ENCODE assay signal across 24 mouse cellular contexts in the genomic region with DNA sequence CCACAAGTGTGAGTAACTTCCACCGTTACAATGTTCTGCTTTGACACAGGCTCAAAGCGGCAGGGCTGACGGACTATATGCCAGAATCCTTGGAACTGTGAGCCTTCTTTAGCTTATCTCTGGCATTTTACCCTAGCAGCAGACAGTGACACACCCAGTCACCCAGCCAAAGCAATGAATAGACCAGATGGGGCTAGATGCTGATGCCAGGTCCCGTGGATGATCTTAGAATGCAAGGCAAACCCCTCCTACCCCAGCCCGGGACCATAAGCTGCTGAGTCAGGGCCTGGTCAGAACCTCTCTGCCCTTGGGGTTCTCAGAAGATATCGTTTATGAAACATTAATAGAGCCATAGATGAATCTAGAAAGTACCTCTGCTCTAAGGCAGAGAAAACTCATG. TPM values are rescaled to one million over a fixed set of nuclear protein-coding genes. Genes with fewer than 3 reads are reported as not detected.
A peak's percentile ranks its signal among the peaks of the same experiment; 100 is the strongest.
DNase-seq lines count a peak whose midpoint lies in the region; ATAC-seq and TF ChIP-seq lines count a peak whose summit lies in the region.
"Had no signal": no experiment of that assay in that cellular context is flagged by ENCODE, and none has a peak within 500 bp of the region (broad histone marks: within the 10 kb centered on the region; RNA-seq: fewer than 3 reads in every experiment).

No protein-coding gene starts in this region.

- no peak for ATAC-seq in cerebellum, adult (ENCODE audit: insufficient number of reproducible peaks, low FRiP score, low TSS enrichment)
- no peak for ATAC-seq in hindbrain, postnatal 0 days
- no peak for ATAC-seq in hindbrain, embryonic 11.5 days (ENCODE audit: low FRiP score)
- ATAC-seq in midbrain, postnatal 0 days (ENCODE audit: low FRiP score), result no peak
- no peak for ATAC-seq in midbrain, embryonic 16.5 days
- ATAC-seq: activated CD4-positive, CD25-positive, alpha-beta regulatory T cell, adult 4 months; CD4-positive, CD25-positive, alpha-beta regulatory T cell, adult 4 months; forebrain, embryonic 13.5 days; forebrain, embryonic 16.5 days; Patski had no signal

- DNase-seq in cerebellum, postnatal 10 days, result peak; percentile 74 to 85
- DNase-seq in cerebellum, adult 9-11 months, result no peak
- peak; percentile 18 to 37 for DNase-seq in cerebellum, postnatal 25 days
- DNase-seq in hindbrain, postnatal 0 days (ENCODE audit: low spot score), result peak; percentile 40
- DNase-seq in hindbrain, embryonic 11.5 days (ENCODE audit: low spot score), result no peak
- peak; percentile 36 for DNase-seq in midbrain, postnatal 0 days (ENCODE audit: low spot score)
- DNase-seq: adrenal gland, adult 8-10 months; adrenal gland, postnatal 14 days; B cell, adult 2 months; cerebellum, adult 18-20 months; cerebellum, adult 8-10 months; cerebellum, postnatal 36 days; embryo, embryonic 11 days had no signal

- no peak overlapping the region for H3K4me2 ChIP-seq in hindbrain, postnatal 0 days (ENCODE audit: low read depth, low read length)
- H3K4me2 ChIP-seq in hindbrain, embryonic 11.5 days (replicated peaks; ENCODE audit: low read depth, low read length), result no peak overlapping the region
- no peak overlapping the region for H3K4me2 ChIP-seq in midbrain, postnatal 0 days (ENCODE audit: low read depth, low read length, poor library complexity, severe bottlenecking)
- no peak overlapping the region for H3K4me2 ChIP-seq in midbrain, embryonic 16.5 days (ENCODE audit: low read length)
- H3K4me2 ChIP-seq: embryonic facial prominence, embryonic 13.5 days; embryonic facial prominence, embryonic 15.5 days; forebrain, embryonic 13.5 days had no signal

- H3K27ac ChIP-seq in hindbrain, postnatal 0 days, result no peak overlapping the region
- no peak overlapping the region for H3K27ac ChIP-seq in hindbrain, embryonic 11.5 days (ENCODE audit: low read depth, low read length)
- H3K27ac ChIP-seq in midbrain, postnatal 0 days (ENCODE audit: low read depth, low read length), result no peak overlapping the region
- H3K27ac ChIP-seq in midbrain, embryonic 16.5 days (ENCODE audit: low read length), result no peak overlapping the region
- H3K27ac ChIP-seq: embryonic facial prominence, embryonic 13.5 days; embryonic facial prominence, embryonic 15.5 days; forebrain, embryonic 13.5 days had no signal

- no peak for TF ChIP-seq CTCF in hindbrain, postnatal 0 days (IDR thresholded peaks at IDR 0.05; ENCODE audit: low read depth)
- no peak for TF ChIP-seq CTCF in midbrain, postnatal 0 days (IDR thresholded peaks at IDR 0.05)

- 55% methylated on average over 6 of the region's 6 CpGs for WGBS in hindbrain, postnatal 0 days
- WGBS in hindbrain, embryonic 11.5 days, result 79% methylated on average over 6 of the region's 6 CpGs
- 90% methylated on average over 6 of the region's 6 CpGs for WGBS in midbrain, postnatal 0 days
- 89% methylated on average over 6 of the region's 6 CpGs for WGBS in midbrain, embryonic 16.5 days

- no peaks in the 10 kb centered on the region for H3K27me3 ChIP-seq in hindbrain, postnatal 0 days (ENCODE audit: insufficient read depth, low read length)
- no peaks in the 10 kb centered on the region for H3K27me3 ChIP-seq in hindbrain, embryonic 11.5 days (ENCODE audit: control insufficient read depth, insufficient read depth, low read length)
- H3K27me3 ChIP-seq in midbrain, postnatal 0 days (ENCODE audit: insufficient read depth, low read length), result no peaks in the 10 kb centered on the region
- H3K27me3 ChIP-seq in midbrain, embryonic 16.5 days (ENCODE audit: control insufficient read depth, insufficient read depth, low read depth, low read length), result no peaks in the 10 kb centered on the region
- H3K27me3 ChIP-seq: embryonic facial prominence, embryonic 13.5 days had no signal

- no peaks in the 10 kb centered on the region for H3K9me3 ChIP-seq in hindbrain, postnatal 0 days (ENCODE audit: low read length)
- no peaks in the 10 kb centered on the region for H3K9me3 ChIP-seq in hindbrain, embryonic 11.5 days (ENCODE audit: control insufficient read depth, low read length)
- no peaks in the 10 kb centered on the region for H3K9me3 ChIP-seq in midbrain, postnatal 0 days (ENCODE audit: low read length)
- no peaks in the 10 kb centered on the region for H3K9me3 ChIP-seq in midbrain, embryonic 16.5 days (replicated peaks; ENCODE audit: control insufficient read depth, low read length, poor library complexity, severe bottlenecking)
- H3K9me3 ChIP-seq: embryonic facial prominence, embryonic 13.5 days; embryonic facial prominence, embryonic 15.5 days; forebrain, embryonic 13.5 days; G1E had no signal

- no peaks in the 10 kb centered on the region for H3K4me1 ChIP-seq in hindbrain, postnatal 0 days (ENCODE audit: insufficient read depth, low read length)
- peaks cover 2% of the 10 kb centered on the region; the same call in 1 of the 2 replicates for H3K4me1 ChIP-seq in hindbrain, embryonic 11.5 days (replicated peaks; ENCODE audit: control insufficient read depth, insufficient read depth, low read length)
- no peaks in the 10 kb centered on the region for H3K4me1 ChIP-seq in midbrain, postnatal 0 days (ENCODE audit: insufficient read depth, low read length)
- H3K4me1 ChIP-seq in midbrain, embryonic 16.5 days (ENCODE audit: control insufficient read depth, insufficient read depth, low read length), result peaks cover 5% of the 10 kb centered on the region; the same call in 1 of the 2 replicates
- H3K4me1 ChIP-seq: embryonic facial prominence, embryonic 13.5 days; embryonic facial prominence, embryonic 15.5 days had no signal

- no peak overlapping the region for H3K4me3 ChIP-seq in hindbrain, postnatal 0 days (ENCODE audit: low read length)
- H3K4me3 ChIP-seq in hindbrain, embryonic 11.5 days (ENCODE audit: low read depth, low read length), result no peak overlapping the region
- no peak overlapping the region for H3K4me3 ChIP-seq in midbrain, postnatal 0 days (ENCODE audit: low read depth, low read length)
- no peak overlapping the region for H3K4me3 ChIP-seq in midbrain, embryonic 16.5 days (ENCODE audit: low read depth, low read length)
- H3K4me3 ChIP-seq: embryonic facial prominence, embryonic 13.5 days; embryonic facial prominence, embryonic 15.5 days; erythroblast, embryonic 14.5 days; forebrain, embryonic 13.5 days had no signal

- H3K36me3 ChIP-seq in hindbrain, postnatal 0 days (ENCODE audit: insufficient read depth, low read length), result no peaks in the 10 kb centered on the region
- no peaks in the 10 kb centered on the region for H3K36me3 ChIP-seq in hindbrain, embryonic 11.5 days (ENCODE audit: control insufficient read depth, insufficient read depth, low read length)
- no peaks in the 10 kb centered on the region for H3K36me3 ChIP-seq in midbrain, postnatal 0 days (ENCODE audit: insufficient read depth, low read length)
- no peaks in the 10 kb centered on the region for H3K36me3 ChIP-seq in midbrain, embryonic 16.5 days (ENCODE audit: control insufficient read depth, insufficient read depth, low read length)
- H3K36me3 ChIP-seq: embryonic facial prominence, embryonic 13.5 days; embryonic facial prominence, embryonic 15.5 days; G1E had no signal

- H3K9ac ChIP-seq in hindbrain, postnatal 0 days (replicated peaks; ENCODE audit: low read length), result no peak overlapping the region
- no peak overlapping the region for H3K9ac ChIP-seq in hindbrain, embryonic 11.5 days (ENCODE audit: low read depth, low read length)
- no peak overlapping the region for H3K9ac ChIP-seq in midbrain, postnatal 0 days (replicated peaks; ENCODE audit: low read length, poor library complexity, severe bottlenecking)
- H3K9ac ChIP-seq in midbrain, embryonic 16.5 days (ENCODE audit: low read depth, low read length), result no peak overlapping the region
- H3K9ac ChIP-seq: embryonic facial prominence, embryonic 13.5 days; embryonic facial prominence, embryonic 15.5 days; forebrain, embryonic 13.5 days had no signal

RNA-seq across cellular contexts. Expression of gene Nxpe4, which starts 19.2 kb away (rescaled TPM):
- 17.1 and 20.9 TPM in 2 replicates for total RNA-seq in hindbrain, postnatal 0 days (2014; rRNA removed)
- 10.4 and 10.8 TPM in 2 replicates for polyA plus RNA-seq in hindbrain, postnatal 0 days (2015; fragmentation: Nextera tagmentation; extraction: Ambion mirVana)
- 7.5 and 8.2 TPM in 2 replicates for polyA plus RNA-seq in hindbrain, embryonic 11.5 days (2014; fragmentation: Nextera tagmentation; extraction: Ambion mirVana)
- 13.5 TPM in 2 replicates for total RNA-seq in midbrain, postnatal 0 days (2014; rRNA removed)
- polyA plus RNA-seq in midbrain, postnatal 0 days (2015; fragmentation: Nextera tagmentation; extraction: Ambion mirVana), result 7.7 and 8.9 TPM in 2 replicates
- polyA plus RNA-seq in midbrain, embryonic 16.5 days (2015; fragmentation: Nextera tagmentation; extraction: Ambion mirVana), result 7.7 and 9.0 TPM in 2 replicates

Comparison
In these comparisons a context has a peak if more than half of its experiments do, and no peak if none do; other contexts are left out.
1. DNase-seq: peak in cerebellum, postnatal 10 days (2 of 2), cerebellum, postnatal 25 days (2 of 2), hindbrain, postnatal 0 days (single experiment) and midbrain, postnatal 0 days (single experiment); none in cerebellum, adult 9-11 months (single experiment) and hindbrain, embryonic 11.5 days (single experiment).